Mouse (Mus musculus): ENCODE measurements around the gene Ms4a6c. TPM values are rescaled to one million over a fixed set of nuclear protein-coding genes. Genes with fewer than 3 reads are reported as not detected.
"Not testable (repeated sequence)": the region's sequence is repeated elsewhere in the genome, so short reads cannot be mapped to it uniquely, and the experiment has no call there.

Gene Ms4a6c
- polyA plus RNA-seq, 1 experiment from 2014 or later, result 11.8 TPM

DNA sequence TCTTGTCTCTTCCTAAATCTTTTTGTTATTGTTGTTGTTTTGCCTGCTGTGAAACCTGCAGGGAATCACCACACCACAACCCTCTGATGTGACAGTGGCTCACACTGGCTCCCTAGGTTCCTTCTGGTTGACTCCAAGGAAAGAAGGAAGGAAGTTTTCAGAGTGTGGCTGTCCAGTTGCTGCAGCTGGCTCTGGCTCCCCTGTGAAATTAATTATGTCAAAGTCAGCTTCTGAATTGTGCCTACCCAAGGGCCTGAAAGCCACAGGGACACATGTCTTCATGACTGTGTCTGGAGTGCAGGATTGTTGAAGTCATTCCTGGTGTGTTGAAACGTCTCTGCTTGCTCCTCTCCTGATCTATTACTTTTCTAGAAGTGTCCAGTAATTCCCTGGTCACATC is 805 bp upstream of the Ms4a6c start:
- not testable (repeated sequence) for H3K4me3 ChIP-seq (ENCODE audit: low read depth, low read length); DNase-seq (ENCODE audit: low spot score); H3K9ac ChIP-seq (ENCODE audit: low read depth, low read length); H3K36me3 ChIP-seq (ENCODE audit: control insufficient read depth, insufficient read depth, low read length); H3K27me3 ChIP-seq (replicated peaks; ENCODE audit: control insufficient read depth, insufficient read depth, low read length); H3K27ac ChIP-seq (replicated peaks; ENCODE audit: low read depth, low read length); H3K4me2 ChIP-seq (ENCODE audit: low read depth, low read length); ATAC-seq (ENCODE audit: low read depth); H3K4me1 ChIP-seq (ENCODE audit: control insufficient read depth, insufficient read depth, low read length); H3K9me3 ChIP-seq (ENCODE audit: control insufficient read depth, low read length)
- WGBS, result 63% methylated on average over 1 of the region's 1 CpGs

DNA sequence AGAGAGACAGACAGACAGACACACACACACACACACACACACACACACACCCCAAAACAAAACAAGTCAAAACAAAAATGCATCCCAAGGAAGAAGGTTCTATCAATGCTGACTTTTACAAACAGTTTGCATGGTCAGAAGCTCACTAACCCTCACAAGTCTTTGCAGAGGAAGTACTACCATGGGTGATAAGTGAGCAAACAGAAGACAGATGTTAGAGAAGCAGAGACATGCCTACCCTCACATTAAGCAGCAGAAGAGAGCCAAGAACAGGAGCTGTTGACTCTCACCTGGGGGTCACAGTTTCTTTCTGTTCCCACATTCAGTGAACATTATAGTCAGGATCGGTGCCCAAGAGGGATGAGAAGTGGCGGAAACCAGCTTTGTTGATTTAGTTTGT is 10.5 kb downstream of the Ms4a6c start:
- no peak overlapping the region for H3K4me2 ChIP-seq (ENCODE audit: low read depth, low read length)
- H3K9ac ChIP-seq (ENCODE audit: low read depth, low read length), result no peak overlapping the region
- DNase-seq (ENCODE audit: low spot score) (no peak), ATAC-seq (ENCODE audit: low read depth) (no peak)
- WGBS, result 89% methylated on average over 2 of the region's 2 CpGs
- no peak overlapping the region for H3K27ac ChIP-seq (replicated peaks; ENCODE audit: low read depth, low read length)
- no peaks in the 10 kb centered on the region for H3K27me3 ChIP-seq (replicated peaks; ENCODE audit: control insufficient read depth, insufficient read depth, low read length)
- H3K4me1 ChIP-seq (ENCODE audit: control insufficient read depth, insufficient read depth, low read length), result no peaks in the 10 kb centered on the region
- H3K9me3 ChIP-seq (ENCODE audit: control insufficient read depth, low read length), result no peaks in the 10 kb centered on the region
- H3K36me3 ChIP-seq (ENCODE audit: control insufficient read depth, insufficient read depth, low read length), result no peaks in the 10 kb centered on the region
- H3K4me3 ChIP-seq (ENCODE audit: low read depth, low read length), result no peak overlapping the region

DNA sequence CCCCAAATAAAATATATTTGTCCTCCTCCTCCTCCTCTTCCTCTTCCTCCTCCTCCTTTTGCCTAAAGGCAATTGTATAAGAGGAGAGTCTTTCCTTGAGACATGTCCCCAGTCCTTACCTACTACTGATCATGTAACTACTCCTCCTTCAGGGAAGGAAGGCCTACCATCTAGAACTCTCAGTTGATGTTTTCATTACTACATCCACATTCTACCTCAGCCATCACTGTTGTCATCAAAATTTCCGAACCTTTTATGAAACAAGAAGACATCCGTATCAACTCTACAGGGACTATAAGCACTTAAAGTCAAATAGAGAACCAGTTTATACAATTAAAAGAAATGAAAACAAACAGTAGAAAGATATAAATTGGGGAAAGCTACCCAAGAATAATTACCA is 13.5 kb downstream of the Ms4a6c start:
- H3K27me3 ChIP-seq (replicated peaks; ENCODE audit: control insufficient read depth, insufficient read depth, low read length), result no peaks in the 10 kb centered on the region

DNA sequence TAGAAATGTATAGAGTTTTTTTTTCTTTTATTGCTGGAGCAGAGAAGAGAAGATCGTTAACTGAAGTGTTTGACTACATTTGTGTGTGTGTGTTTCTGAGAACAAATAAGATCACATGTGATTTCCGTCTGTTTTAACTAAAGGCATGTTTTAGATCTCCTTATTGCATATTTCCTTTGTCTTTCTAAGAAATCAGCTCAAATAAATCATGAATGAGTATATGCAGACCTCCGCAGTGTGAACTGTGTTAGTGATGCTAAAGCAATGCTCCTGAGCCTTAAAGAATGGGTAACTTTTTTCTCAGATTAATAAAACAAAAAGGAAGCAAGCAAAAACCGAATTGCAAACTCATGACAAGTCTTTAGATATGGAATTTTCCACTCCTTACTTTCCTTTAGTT is 14.8 kb downstream of the Ms4a6c start:
- Histone ChIP-seq H3K36me3 (ENCODE audit: control insufficient read depth, insufficient read depth, low read length) (no peaks in the 10 kb centered on the region), H3K4me1 (ENCODE audit: control insufficient read depth, insufficient read depth, low read length) (no peaks in the 10 kb centered on the region), H3K4me2 (ENCODE audit: low read depth, low read length) (no peak overlapping the region), H3K9me3 (ENCODE audit: control insufficient read depth, low read length) (no peaks in the 10 kb centered on the region), H3K27ac (replicated peaks; ENCODE audit: low read depth, low read length) (no peak overlapping the region), H3K4me3 (ENCODE audit: low read depth, low read length) (no peak overlapping the region), H3K9ac (ENCODE audit: low read depth, low read length) (no peak overlapping the region), H3K27me3 (replicated peaks; ENCODE audit: control insufficient read depth, insufficient read depth, low read length) (no peaks in the 10 kb centered on the region)
- 72% methylated on average over 4 of the region's 4 CpGs for WGBS
- ATAC-seq (ENCODE audit: low read depth) (no peak), DNase-seq (ENCODE audit: low spot score) (no peak)

More for the DNA sequence above, 13.5 kb downstream of the Ms4a6c start:
- Histone ChIP-seq H3K9me3 (ENCODE audit: control insufficient read depth, low read length) (no peaks in the 10 kb centered on the region), H3K36me3 (ENCODE audit: control insufficient read depth, insufficient read depth, low read length) (no peaks in the 10 kb centered on the region), H3K4me2 (ENCODE audit: low read depth, low read length) (no peak overlapping the region), H3K27ac (replicated peaks; ENCODE audit: low read depth, low read length) (no peak overlapping the region), H3K4me3 (ENCODE audit: low read depth, low read length) (no peak overlapping the region), H3K4me1 (ENCODE audit: control insufficient read depth, insufficient read depth, low read length) (no peaks in the 10 kb centered on the region), H3K9ac (ENCODE audit: low read depth, low read length) (no peak overlapping the region)
- 86% methylated on average over 2 of the region's 2 CpGs for WGBS
- DNase-seq (ENCODE audit: low spot score), result no peak
- ATAC-seq (ENCODE audit: low read depth), result no peak

DNA sequence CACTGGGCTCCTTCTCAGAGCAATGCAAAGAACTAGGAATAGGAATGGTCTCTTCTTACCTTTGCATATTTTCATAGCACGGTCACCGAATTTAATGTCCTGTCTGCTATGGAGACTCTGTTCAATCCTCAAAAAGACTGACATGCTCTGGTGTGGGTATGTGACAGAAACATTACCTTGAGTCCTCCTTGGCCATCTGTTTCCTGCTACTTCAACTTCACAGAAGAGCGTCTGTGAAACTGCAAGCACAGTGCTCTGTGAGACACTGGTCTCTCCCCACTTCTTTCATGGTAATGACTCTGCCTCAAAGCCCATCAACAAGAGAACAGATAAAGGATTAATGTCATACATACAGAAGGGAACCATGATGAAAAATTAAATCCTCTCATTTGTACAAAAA is 15.2 kb downstream of the Ms4a6c start:
- Histone ChIP-seq H3K4me2 (ENCODE audit: low read depth, low read length) (no peak overlapping the region), H3K4me1 (ENCODE audit: control insufficient read depth, insufficient read depth, low read length) (no peaks in the 10 kb centered on the region), H3K36me3 (ENCODE audit: control insufficient read depth, insufficient read depth, low read length) (no peaks in the 10 kb centered on the region), H3K27ac (replicated peaks; ENCODE audit: low read depth, low read length) (no peak overlapping the region), H3K9ac (ENCODE audit: low read depth, low read length) (no peak overlapping the region), H3K9me3 (ENCODE audit: control insufficient read depth, low read length) (no peaks in the 10 kb centered on the region), H3K4me3 (ENCODE audit: low read depth, low read length) (no peak overlapping the region), H3K27me3 (replicated peaks; ENCODE audit: control insufficient read depth, insufficient read depth, low read length) (no peaks in the 10 kb centered on the region)
- ATAC-seq (ENCODE audit: low read depth) (no peak), DNase-seq (ENCODE audit: low spot score) (no peak)
- 76% methylated on average over 3 of the region's 3 CpGs for WGBS

DNA sequence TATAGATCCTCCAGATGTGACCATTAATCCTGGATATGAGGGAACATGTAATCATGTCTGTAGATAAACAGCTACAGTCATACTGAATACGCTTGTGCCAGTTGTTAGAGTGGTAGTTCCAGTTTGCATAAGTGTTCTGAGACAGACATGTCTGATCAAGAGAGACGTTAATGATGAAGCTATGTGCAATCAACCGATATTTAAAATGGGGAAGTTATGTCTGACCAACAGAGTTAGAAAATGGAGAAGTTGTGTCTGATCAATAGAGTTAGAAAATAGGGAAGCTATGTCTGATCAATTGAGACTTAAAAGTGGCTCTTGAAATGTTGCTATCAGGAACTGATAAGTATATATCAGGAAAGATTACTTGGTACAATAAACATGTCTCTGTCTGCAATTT is 16.1 kb downstream of the Ms4a6c start:
- H3K27ac ChIP-seq (replicated peaks; ENCODE audit: low read depth, low read length), result no peak overlapping the region
- no peak for DNase-seq (ENCODE audit: low spot score)
- no peak overlapping the region for H3K4me3 ChIP-seq (ENCODE audit: low read depth, low read length)
- H3K36me3 ChIP-seq (ENCODE audit: control insufficient read depth, insufficient read depth, low read length), result no peaks in the 10 kb centered on the region
- H3K9me3 ChIP-seq (ENCODE audit: control insufficient read depth, low read length), result no peaks in the 10 kb centered on the region
- H3K4me1 ChIP-seq (ENCODE audit: control insufficient read depth, insufficient read depth, low read length), result no peaks in the 10 kb centered on the region
- no peak for ATAC-seq (ENCODE audit: low read depth)
- no peak overlapping the region for H3K4me2 ChIP-seq (ENCODE audit: low read depth, low read length)
- H3K9ac ChIP-seq (ENCODE audit: low read depth, low read length), result no peak overlapping the region
- 83% methylated on average over 3 of the region's 3 CpGs for WGBS
- H3K27me3 ChIP-seq (replicated peaks; ENCODE audit: control insufficient read depth, insufficient read depth, low read length), result no peaks in the 10 kb centered on the region

DNA sequence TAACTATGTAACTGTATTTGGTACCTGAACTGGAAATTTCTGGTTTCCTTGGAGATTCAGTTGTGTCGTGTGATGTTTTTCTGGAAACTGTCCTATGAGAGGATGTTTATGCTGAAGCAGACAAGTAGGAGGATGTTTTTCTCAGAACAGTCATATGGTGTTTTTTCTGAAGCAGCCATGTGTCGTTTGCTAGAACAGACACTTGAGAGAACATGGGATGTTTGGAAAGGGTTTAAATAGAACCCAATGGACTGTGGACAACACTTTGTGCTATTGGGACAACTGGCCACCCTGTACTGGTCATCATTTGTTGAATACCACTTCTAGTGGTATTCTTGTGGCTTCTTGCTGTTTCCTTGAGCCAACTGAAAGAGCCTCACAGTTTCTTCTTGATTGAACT is 16.6 kb downstream of the Ms4a6c start, which contains the start of gene Gm8369:
Gene Gm8369 (plus strand): TSS at position 193 of the 400 bp plus-strand sequence.
- no peaks in the 10 kb centered on the region for H3K4me1 ChIP-seq (ENCODE audit: control insufficient read depth, insufficient read depth, low read length)
- H3K4me3 ChIP-seq (ENCODE audit: low read depth, low read length), result no peak within 1 kb of the TSS
- H3K4me2 ChIP-seq (ENCODE audit: low read depth, low read length), result no peak within 1 kb of the TSS
- no peaks in the 10 kb centered on the region for H3K9me3 ChIP-seq (ENCODE audit: control insufficient read depth, low read length)
- WGBS, result 79% methylated on average over 2 of the region's 2 CpGs
- no peak within 1 kb of the TSS for H3K9ac ChIP-seq (ENCODE audit: low read depth, low read length)
- H3K27ac ChIP-seq (replicated peaks; ENCODE audit: low read depth, low read length), result no peak within 1 kb of the TSS
- no peaks in the 10 kb centered on the region for H3K36me3 ChIP-seq (ENCODE audit: control insufficient read depth, insufficient read depth, low read length)
- no peaks in the 10 kb centered on the region for H3K27me3 ChIP-seq (replicated peaks; ENCODE audit: control insufficient read depth, insufficient read depth, low read length)
- DNase-seq (ENCODE audit: low spot score), result no peak
- ATAC-seq (ENCODE audit: low read depth), result no peak

DNA sequence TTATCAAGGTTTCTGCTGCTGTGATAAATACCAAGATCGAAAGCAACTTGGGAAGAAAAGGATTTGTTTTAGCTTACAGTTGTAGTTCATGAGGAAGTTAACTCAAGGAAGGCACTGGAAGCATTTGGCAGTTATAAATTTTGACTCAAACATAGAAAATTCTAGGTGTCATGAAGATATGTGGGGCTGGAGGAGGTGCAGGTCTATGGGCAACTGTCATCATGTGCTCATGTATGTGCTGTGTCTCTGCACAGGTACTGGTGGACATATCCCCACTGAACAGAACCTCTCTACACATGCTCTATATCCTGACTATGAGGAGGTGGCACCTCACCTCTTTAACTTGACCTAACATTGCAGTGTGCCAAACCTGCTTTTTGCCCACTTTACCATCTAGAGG is 17.4 kb downstream of the Ms4a6c start:
- no peak for DNase-seq (ENCODE audit: low spot score)
- no peaks in the 10 kb centered on the region for H3K36me3 ChIP-seq (ENCODE audit: control insufficient read depth, insufficient read depth, low read length)
- H3K27ac ChIP-seq (replicated peaks; ENCODE audit: low read depth, low read length), result no peak overlapping the region
- H3K4me2 ChIP-seq (ENCODE audit: low read depth, low read length), result no peak overlapping the region
- H3K4me1 ChIP-seq (ENCODE audit: control insufficient read depth, insufficient read depth, low read length), result no peaks in the 10 kb centered on the region
- WGBS, result 75% methylated on average over 1 of the region's 1 CpGs
- no peak overlapping the region for H3K9ac ChIP-seq (ENCODE audit: low read depth, low read length)
- H3K4me3 ChIP-seq (ENCODE audit: low read depth, low read length), result no peak overlapping the region
- no peaks in the 10 kb centered on the region for H3K27me3 ChIP-seq (replicated peaks; ENCODE audit: control insufficient read depth, insufficient read depth, low read length)
- no peak for ATAC-seq (ENCODE audit: low read depth)
- no peaks in the 10 kb centered on the region for H3K9me3 ChIP-seq (ENCODE audit: control insufficient read depth, low read length)

DNA sequence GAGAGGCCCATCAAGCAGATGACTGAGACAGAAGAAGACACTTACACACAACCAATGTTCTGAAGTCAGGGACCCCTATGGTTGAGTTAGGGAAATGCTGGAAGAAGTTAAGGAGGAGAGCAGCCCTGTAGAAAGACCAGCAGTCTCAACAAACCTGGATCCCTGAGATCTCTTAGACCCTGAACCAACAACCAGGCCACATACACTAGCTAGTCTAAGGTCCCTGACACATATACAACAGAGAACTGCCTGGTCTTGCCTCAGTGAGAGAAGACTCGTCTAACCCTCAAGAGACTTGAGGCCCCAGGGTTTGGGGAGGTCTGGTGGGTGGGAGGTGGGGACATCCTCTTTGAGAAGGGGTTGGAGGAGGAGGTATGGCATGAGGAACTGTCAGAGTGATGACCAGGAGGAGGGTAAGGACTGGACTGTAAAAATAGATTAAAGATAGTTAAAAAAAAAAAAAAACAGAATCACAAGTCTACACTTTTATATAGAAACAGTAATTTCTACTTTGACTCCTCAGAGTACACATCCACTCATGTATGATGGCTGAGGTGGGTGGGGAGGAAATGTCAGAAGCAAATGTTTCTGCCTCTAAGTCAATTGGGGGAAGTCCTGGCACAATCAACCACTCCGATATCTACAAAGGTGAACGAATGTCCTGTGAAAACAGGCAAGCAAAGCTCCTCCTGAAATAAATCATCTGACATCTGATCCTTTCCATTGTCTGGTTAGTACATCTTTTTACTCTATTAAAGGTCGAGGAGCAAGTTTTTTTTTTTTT is 22.4 kb downstream of the Ms4a6c start:
- Histone ChIP-seq H3K27me3 (replicated peaks; ENCODE audit: control insufficient read depth, insufficient read depth, low read length) (no peaks in the 10 kb centered on the region), H3K4me2 (ENCODE audit: low read depth, low read length) (no peak overlapping the region), H3K9ac (ENCODE audit: low read depth, low read length) (no peak overlapping the region), H3K36me3 (ENCODE audit: control insufficient read depth, insufficient read depth, low read length) (no peaks in the 10 kb centered on the region), H3K27ac (replicated peaks; ENCODE audit: low read depth, low read length) (no peak overlapping the region), H3K9me3 (ENCODE audit: control insufficient read depth, low read length) (no peaks in the 10 kb centered on the region), H3K4me1 (ENCODE audit: control insufficient read depth, insufficient read depth, low read length) (no peaks in the 10 kb centered on the region), H3K4me3 (ENCODE audit: low read depth, low read length) (no peak overlapping the region)
- DNase-seq (ENCODE audit: low spot score) (no peak), ATAC-seq (ENCODE audit: low read depth) (no peak)
- WGBS, result 68% methylated on average over 4 of the region's 4 CpGs

Data from embryonic facial prominence, embryonic 14.5 days (tissue).